Mouse (Mus musculus): ENCODE data around the gene Icam1.

- TF ChIP-seq POLR2A (IDR thresholded peaks at IDR 0.05; ENCODE audit: low read depth, low read length) (no peak), MYC (IDR thresholded peaks at IDR 0.05; ENCODE audit: low read depth, low read length) (no peak), RCOR1 (conservative IDR thresholded peaks at IDR 0.05; ENCODE audit: low read depth, low read length) (no peak), USF2 (conservative IDR thresholded peaks at IDR 0.05; ENCODE audit: low read depth, low read length) (no peak), GABPA (IDR thresholded peaks at IDR 0.05; ENCODE audit: insufficient replicate concordance, low read depth, low read length) (no peak), HCFC1 (IDR thresholded peaks at IDR 0.05; ENCODE audit: low read depth, low read length) (no peak), CTCF (conservative IDR thresholded peaks at IDR 0.05 in 1 of 2, IDR thresholded peaks at IDR 0.05 in 1 of 2; ENCODE audit: low read depth in 2 of 2, low read length in 2 of 2) (no peak), NELFE (IDR thresholded peaks at IDR 0.05; ENCODE audit: low read depth, low read length) (no peak), ZKSCAN1 (IDR thresholded peaks at IDR 0.05; ENCODE audit: borderline replicate concordance, low read depth, low read length) (no peak), MAZ (IDR thresholded peaks at IDR 0.05; ENCODE audit: low read depth, low read length) (no peak), EP300 (IDR thresholded peaks at IDR 0.05; ENCODE audit: low read length) (no peak)
Measured at GRCm38 (mm10) chr9:21041308-21041707, 25.5 kb downstream of the Icam1 start.

Data from CH12.LX (cell line).